Mouse (Mus musculus) lung, adult 2 months (tissue): ENCODE data around the gene Tbc1d17. TPM values are rescaled to one million over a fixed set of nuclear protein-coding genes. Genes with fewer than 3 reads are reported as not detected.

Experiments used
- DNase-seq: peaks from one replicate; pipeline ENCODE4 v3.0.0; 2022
- H3K4me1 ChIP-seq: fragments of 200-500 bp; 2 replicates; pipeline ENCODE4 v1.6.1; 2011; ENCODE audit warnings: low read length; ENCODE audit not compliant: control insufficient read depth, insufficient read depth
- H3K4me3 ChIP-seq: fragments of 200-500 bp; replicated peaks from 2 replicates; pipeline ENCODE3; 2011; ENCODE audit warnings: low read depth, mild to moderate bottlenecking, control low read depth, low read length; ENCODE audit errors: extremely low read depth
- CTCF ChIP-seq: fragments of 200-500 bp; IDR thresholded peaks from 2 replicates; pipeline ENCODE4 v1.5.1; 2011; ENCODE audit warnings: mild to moderate bottlenecking, low read length, control low read depth; ENCODE audit not compliant: insufficient read depth
- POLR2A ChIP-seq: fragments of 200-500 bp; IDR thresholded peaks from 2 replicates; pipeline ENCODE4 v1.6.1; 2011; ENCODE audit warnings: low read depth, mild to moderate bottlenecking, control low read depth, low read length, borderline replicate concordance; ENCODE audit errors: extremely low read depth
- WGBS: fragments of 180-500 bp; shearing (Covaris S2); methylation state at CpG from one replicate; pipeline ENCODE4 v1.1.7; 2018; 5-methylcytosine and 5-hydroxymethylcytosine counted together
- polyA plus RNA-seq: library from polyadenylated mRNA; depleted of rRNA; stranded (reverse); fragments of >200 nt; gene quantifications from 2 replicates; pipeline ENCODE4 v1.2.3, GENCODE M21; 2012

The Tbc1d17 gene
- polyA plus RNA-seq, 1 experiment: 114 TPM

- Histone ChIP-seq H3K4me1 (peaks cover 27% of the 10 kb centered on the region), H3K4me3 (no peak overlapping the region)
- no peak for DNase-seq
- TF ChIP-seq CTCF (no peak), POLR2A (no peak)
- WGBS: 85% methylated on average over 14 of the region's 14 CpGs
Observed at GRCm38 (mm10) chr7:44863210-44863609, 14.3 kb upstream of the Tbc1d17 start.

GRCm38 (mm10) chr7:44862434-44862833 is 13.6 kb upstream of the Tbc1d17 start:
- Histone ChIP-seq H3K4me3 (no peak overlapping the region), H3K4me1 (peaks cover 26% of the 10 kb centered on the region)
- WGBS: 53% methylated on average over 8 of the region's 8 CpGs
- DNase-seq: no peak
- TF ChIP-seq POLR2A: no peak
- TF ChIP-seq CTCF: no peak

- 79% methylated on average over 14 of the region's 14 CpGs for WGBS
- H3K4me1 ChIP-seq: peaks cover 16% of the 10 kb centered on the region
- no peak for TF ChIP-seq POLR2A
- no peak for TF ChIP-seq CTCF
- H3K4me3 ChIP-seq: no peak overlapping the region
- DNase-seq: no peak
Observed at GRCm38 (mm10) chr7:44861429-44861816, 12.5 kb upstream of the Tbc1d17 start.

- H3K4me1 ChIP-seq: peaks cover 11% of the 10 kb centered on the region
- TF ChIP-seq POLR2A (no peak), CTCF (peak; percentile 83)
- H3K4me3 ChIP-seq: no peak overlapping the region
- 44% methylated on average over 22 of the region's 22 CpGs for WGBS
- DNase-seq: peak; percentile 67
Observed at GRCm38 (mm10) chr7:44860576-44861428, 11.9 kb upstream of the Tbc1d17 start.

- peaks cover 10% of the 10 kb centered on the region for H3K4me1 ChIP-seq
- WGBS: 87% methylated on average over 11 of the region's 11 CpGs
- H3K4me3 ChIP-seq: no peak overlapping the region
- DNase-seq: no peak
- no peak for TF ChIP-seq CTCF
- TF ChIP-seq POLR2A: no peak
Observed at GRCm38 (mm10) chr7:44859896-44860295, 11.0 kb upstream of the Tbc1d17 start.

- Histone ChIP-seq H3K4me3 (peak overlapping the region; percentile 15), H3K4me1 (peaks cover 10% of the 10 kb centered on the region)
- DNase-seq: no peak
- 30% methylated on average over 8 of the region's 8 CpGs for WGBS
- TF ChIP-seq CTCF: no peak
- no peak for TF ChIP-seq POLR2A
Observed at GRCm38 (mm10) chr7:44857905-44858304, 9.0 kb upstream of the Tbc1d17 start.

- H3K4me3 ChIP-seq: peak within 1 kb of the TSS; percentile 72
- DNase-seq: peak; percentile 85
- no peak for TF ChIP-seq CTCF
- peak; percentile 66; the same call in 1 of the 2 replicates for TF ChIP-seq POLR2A
- WGBS: under 1% methylated on average over 32 of the region's 32 CpGs
- H3K4me1 ChIP-seq: peaks cover 10% of the 10 kb centered on the region
Observed at GRCm38 (mm10) chr7:44857042-44857552, 8.2 kb upstream of the Tbc1d17 start, which contains the start of gene Pnkp. Gene Pnkp, plus strand, starts transcription at chr7:44857139.

- 49% methylated on average over 9 of the region's 9 CpGs for WGBS
- peaks cover 10% of the 10 kb centered on the region for H3K4me1 ChIP-seq
Observed at GRCm38 (mm10) chr7:44856265-44856916, 7.5 kb upstream of the Tbc1d17 start.

GRCm38 (mm10) chr7:44855036-44855435 is 6.2 kb upstream of the Tbc1d17 start:
- H3K4me1 ChIP-seq: peaks cover 15% of the 10 kb centered on the region
- TF ChIP-seq CTCF: no peak
- no peak for TF ChIP-seq POLR2A
- no peak for DNase-seq
- WGBS: 30% methylated on average over 10 of the region's 10 CpGs
- H3K4me3 ChIP-seq: peak overlapping the region; percentile 84

More at GRCm38 (mm10) chr7:44856265-44856916, 7.5 kb upstream of the Tbc1d17 start:
- DNase-seq: no peak
- TF ChIP-seq POLR2A (no peak), CTCF (no peak)
- H3K4me3 ChIP-seq: peak overlapping the region; percentile 21

GRCm38 (mm10) chr7:44854356-44855031 is 5.6 kb upstream of the Tbc1d17 start:
- H3K4me3 ChIP-seq: peak overlapping the region; percentile 84
- H3K4me1 ChIP-seq: peaks cover 15% of the 10 kb centered on the region
- DNase-seq: peak; percentile 89
- WGBS: under 1% methylated on average over 45 of the region's 45 CpGs
- peak; percentile 72; the same call in 1 of the 2 replicates for TF ChIP-seq POLR2A
- no peak for TF ChIP-seq CTCF
